Mouse (Mus musculus): ENCODE data around the gene Itgb1bp2.

The Itgb1bp2 gene

DNA sequence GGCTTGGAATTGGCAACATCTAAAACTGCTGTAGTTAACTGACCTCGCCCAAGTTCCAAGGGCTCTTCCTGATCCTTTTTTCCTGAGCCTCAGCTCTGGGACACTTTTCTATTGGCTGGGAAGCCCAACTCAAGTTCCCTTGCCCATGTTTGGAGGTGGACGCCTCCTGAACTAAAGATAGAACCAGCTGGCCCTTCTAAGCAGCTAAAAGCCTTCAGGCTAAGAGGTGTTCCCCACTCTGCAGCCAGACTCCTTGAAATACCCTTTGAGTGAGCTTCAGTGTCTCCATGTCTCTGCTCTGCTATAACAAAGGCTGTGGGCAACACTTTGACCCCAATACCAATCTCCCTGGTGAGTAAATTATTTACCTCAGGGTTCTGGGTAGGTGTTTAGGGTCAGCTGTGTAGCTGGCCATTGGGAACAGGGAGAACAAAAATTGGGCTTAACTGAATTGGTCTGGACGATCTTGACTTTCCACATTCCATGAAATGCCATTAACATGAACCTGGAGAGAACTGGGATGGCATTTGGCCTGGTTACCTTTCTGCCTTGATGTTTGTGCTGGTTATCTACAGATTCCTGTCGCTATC, at the start of gene Itgb1bp2:
TSS of gene Itgb1bp2 (plus strand) at position 203 of the 590 bp plus-strand sequence.
- no peak for DNase-seq (ENCODE audit: extremely low spot score)

- DNase-seq (ENCODE audit: extremely low spot score): peak; percentile 27
Observed at GRCm38 (mm10) chrX:101418946-101419724, 29.8 kb upstream of the Itgb1bp2 start.

DNA sequence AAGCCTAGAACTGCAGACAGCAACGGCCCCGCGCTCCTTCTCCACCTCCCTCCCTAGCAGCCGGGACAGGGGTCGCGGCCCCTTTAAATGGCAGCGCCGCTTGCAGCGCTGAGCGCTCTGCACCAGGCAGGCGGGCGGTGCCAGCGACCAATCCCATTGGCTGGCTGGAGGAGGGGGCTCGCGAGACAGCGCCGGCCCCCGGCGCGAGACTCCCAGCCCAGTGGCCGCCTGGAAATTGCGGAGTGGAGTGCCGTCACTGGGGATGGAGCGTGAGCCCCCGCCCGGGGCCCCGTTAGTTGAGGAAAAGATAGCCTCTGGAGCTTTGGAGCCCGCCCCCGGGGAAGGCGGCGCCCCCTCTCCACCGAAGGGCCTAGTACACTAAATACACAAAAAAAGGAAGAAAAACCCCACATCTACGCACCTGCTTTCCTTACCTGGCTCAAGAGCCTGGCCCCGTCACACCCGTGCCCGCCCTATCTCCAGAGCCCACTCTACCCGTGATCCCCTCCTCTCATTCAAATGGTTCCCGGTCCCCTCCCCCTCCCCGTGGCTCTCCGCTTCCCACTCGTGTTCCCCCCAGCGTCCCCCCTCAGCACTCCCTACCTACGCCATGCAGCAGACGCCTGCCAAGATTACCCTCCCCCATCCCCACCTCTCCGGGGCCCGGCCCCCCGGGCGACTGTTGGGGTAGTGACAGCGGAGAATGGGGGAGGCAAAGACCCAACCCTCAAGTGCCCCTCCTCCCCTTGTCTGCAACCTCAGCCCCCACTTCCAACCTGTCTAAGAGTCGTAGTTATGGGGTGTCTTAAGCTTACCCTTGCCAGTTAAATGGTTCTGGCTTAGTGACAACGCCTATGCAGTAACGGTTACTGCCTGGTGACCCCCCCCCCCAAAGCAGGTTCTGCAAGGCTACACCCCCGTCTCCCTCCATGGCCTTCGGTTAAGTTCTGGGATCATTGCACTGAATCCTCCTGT, 28.9 kb upstream of the Itgb1bp2 start:
- peak; percentile 84 for DNase-seq (ENCODE audit: extremely low spot score)

- DNase-seq (ENCODE audit: extremely low spot score): no peak
Observed at GRCm38 (mm10) chrX:101420700-101421095, 28.2 kb upstream of the Itgb1bp2 start, which contains the start of gene Zmym3. Gene Zmym3, minus strand, starts transcription at chrX:101420849.

- no peak for DNase-seq (ENCODE audit: extremely low spot score)
Observed at GRCm38 (mm10) chrX:101423462-101423861, 25.4 kb upstream of the Itgb1bp2 start.

- no peak for DNase-seq (ENCODE audit: extremely low spot score)
Observed at GRCm38 (mm10) chrX:101427774-101428173, 21.1 kb upstream of the Itgb1bp2 start.

GRCm38 (mm10) chrX:101428785-101429141, 20.1 kb upstream of the Itgb1bp2 start:
- DNase-seq (ENCODE audit: extremely low spot score): peak; percentile 23

DNA sequence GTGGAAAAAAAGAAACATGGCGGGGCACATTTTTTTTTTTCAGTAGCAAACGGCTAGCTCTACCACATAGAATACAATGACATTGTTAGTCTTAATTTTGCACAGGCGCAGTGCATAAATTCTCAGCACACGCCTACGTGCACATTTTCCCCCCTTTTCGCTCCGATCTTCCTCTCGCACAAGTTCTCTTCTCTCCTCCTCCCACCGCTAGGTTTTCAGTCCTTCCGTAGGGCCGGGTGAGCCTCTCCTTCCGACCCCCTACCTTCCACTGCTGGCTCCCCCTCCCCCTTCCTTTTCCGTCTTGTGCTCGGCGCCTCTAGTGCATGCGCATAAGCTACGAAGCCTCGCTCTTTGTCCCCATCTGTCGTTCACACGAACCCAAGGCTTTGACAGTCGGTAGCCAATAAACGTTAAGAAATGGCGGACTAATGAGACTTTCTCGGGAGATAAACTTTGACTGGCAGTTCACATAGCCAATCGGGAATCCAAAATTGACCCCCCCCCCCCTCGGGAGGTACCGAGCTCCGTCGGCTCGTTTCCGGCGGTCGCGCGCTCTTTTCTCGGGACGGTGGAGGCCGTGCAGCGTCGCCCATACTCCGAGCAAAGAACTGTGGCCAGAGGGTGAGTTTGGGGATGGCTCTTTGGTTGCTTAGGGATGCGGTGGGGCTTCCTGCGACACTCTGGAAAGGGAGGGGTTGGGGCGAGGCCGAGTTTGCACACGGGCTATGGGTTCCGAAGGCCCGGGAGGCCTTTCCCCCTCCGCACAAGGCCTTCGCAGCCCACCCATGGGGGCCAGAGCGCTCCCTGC, 19.5 kb upstream of the Itgb1bp2 start, which contains the start of gene Nono:
TSS of gene Nono (plus strand) at position 177 of the 808 bp plus-strand sequence.
- DNase-seq (ENCODE audit: extremely low spot score): peak; percentile 87

- DNase-seq (ENCODE audit: extremely low spot score): no peak
Observed at GRCm38 (mm10) chrX:101429976-101430375, 18.9 kb upstream of the Itgb1bp2 start.

GRCm38 (mm10) chrX:101451147-101451546, 2.3 kb downstream of the Itgb1bp2 start:
- DNase-seq (ENCODE audit: extremely low spot score): no peak

- DNase-seq (ENCODE audit: extremely low spot score): no peak
Observed at GRCm38 (mm10) chrX:101451591-101451990, 2.7 kb downstream of the Itgb1bp2 start.

- DNase-seq (ENCODE audit: extremely low spot score): no peak
Observed at GRCm38 (mm10) chrX:101472202-101472601, 23.3 kb downstream of the Itgb1bp2 start.

GRCm38 (mm10) chrX:101481604-101482350, 32.9 kb downstream of the Itgb1bp2 start:
- no peak for DNase-seq (ENCODE audit: extremely low spot score)

DNA sequence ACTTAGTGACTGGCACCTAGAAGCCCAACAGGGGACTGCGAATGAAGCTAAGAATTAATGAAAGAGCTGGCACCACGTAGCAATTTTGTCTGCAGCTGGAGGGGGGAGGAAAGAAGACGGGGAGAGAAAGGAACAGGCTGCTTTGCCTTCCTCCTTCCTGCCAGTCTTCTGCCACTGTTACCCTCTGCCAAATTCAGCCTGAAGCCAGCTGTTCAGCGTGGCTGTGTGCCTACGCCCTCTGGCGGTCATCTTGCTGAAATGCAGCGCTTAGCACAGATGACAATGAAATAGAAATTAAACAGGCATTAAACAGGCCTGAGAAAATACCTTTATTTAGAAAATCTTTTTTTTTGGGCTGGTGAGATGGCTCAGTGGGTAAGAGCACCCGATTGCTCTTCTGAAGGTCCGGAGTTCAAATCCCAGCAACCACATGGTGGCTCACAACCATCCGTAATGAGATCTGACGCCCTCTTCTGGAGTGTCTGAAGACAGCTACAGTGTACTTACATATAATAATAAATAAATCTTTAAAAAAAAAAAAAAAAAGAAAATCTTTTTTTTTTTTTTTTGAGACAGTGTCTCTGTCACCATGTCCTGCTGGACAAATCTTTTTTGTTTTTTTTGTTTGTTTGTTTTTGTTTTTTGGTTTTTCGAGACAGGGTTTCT, 37.7 kb downstream of the Itgb1bp2 start:
- DNase-seq (ENCODE audit: extremely low spot score): peak; percentile 5
